Mouse (Mus musculus): ENCODE data around the gene Rpp25l.
A peak's percentile ranks its signal among the peaks of the same experiment; 100 is the strongest.

Gene Rpp25l

GRCm38 (mm10) chr4:41671500-41671899 is 41.8 kb downstream of the Rpp25l start:
- no peak for DNase-seq (ENCODE audit: low read depth, low spot score)

- DNase-seq (ENCODE audit: low read depth, low spot score), result no peak
Observed at GRCm38 (mm10) chr4:41670836-41671235, 42.5 kb downstream of the Rpp25l start.

- DNase-seq (ENCODE audit: low read depth, low spot score), result no peak
Observed at GRCm38 (mm10) chr4:41666646-41667045, 46.7 kb downstream of the Rpp25l start.

- no peak for DNase-seq (ENCODE audit: low read depth, low spot score)
Observed at GRCm38 (mm10) chr4:41665009-41665675, 48.2 kb downstream of the Rpp25l start.

GRCm38 (mm10) chr4:41664533-41664932 is 48.8 kb downstream of the Rpp25l start:
- DNase-seq (ENCODE audit: low read depth, low spot score), result peak; percentile 39

- no peak for DNase-seq (ENCODE audit: low read depth, low spot score)
Observed at GRCm38 (mm10) chr4:41663614-41664013, 49.7 kb downstream of the Rpp25l start.

- DNase-seq (ENCODE audit: low read depth, low spot score), result no peak
Observed at GRCm38 (mm10) chr4:41662723-41663122, 50.6 kb downstream of the Rpp25l start.
